Mouse (Mus musculus) limb, embryonic 10.5 days (tissue): Measurements from ENCODE around the gene Col11a2. TPM values are rescaled to one million over a fixed set of nuclear protein-coding genes. Genes with fewer than 3 reads are reported as not detected.
"Not testable (repeated sequence)": the region's sequence is repeated elsewhere in the genome, so short reads cannot be mapped to it uniquely, and the experiment has no call there.

Source experiments
- DNase-seq: peaks from one replicate; pipeline ENCODE4 v3.0.0-alpha.2; 2017; ENCODE audit warnings: low spot score
- H3K27ac ChIP-seq: fragments of 300-500 bp; sonication (generic); 2 replicates; pipeline ENCODE4 v1.5.1; 2016; ENCODE audit warnings: mild to moderate bottlenecking
- H3K27me3 ChIP-seq: fragments of 300-500 bp; sonication (generic); 2 replicates; pipeline ENCODE4 v1.6.1; 2016; ENCODE audit warnings: low read depth, mild to moderate bottlenecking; ENCODE audit not compliant: poor library complexity, severe bottlenecking
- H3K36me3 ChIP-seq: fragments of 300-500 bp; sonication (generic); 2 replicates; pipeline ENCODE4 v1.6.1; 2016; ENCODE audit warnings: mild to moderate bottlenecking, moderate library complexity
- H3K4me1 ChIP-seq: fragments of 300-500 bp; sonication (generic); 2 replicates; pipeline ENCODE4 v1.6.1; 2016
- H3K4me3 ChIP-seq: fragments of 300-500 bp; sonication (generic); 2 replicates; pipeline ENCODE4 v1.5.1; 2016; ENCODE audit warnings: mild to moderate bottlenecking, moderate library complexity
- H3K9me3 ChIP-seq: fragments of 300-500 bp; sonication (generic); replicated peaks from 2 replicates; pipeline ENCODE4 v1.6.1; 2016; ENCODE audit warnings: mild to moderate bottlenecking
- WGBS: fragments of 180-500 bp; shearing (Covaris S2); methylation state at CpG from one replicate; pipeline ENCODE4 v1.1.7; 2016; 5-methylcytosine and 5-hydroxymethylcytosine counted together
- polyA plus RNA-seq: library from polyadenylated mRNA; unstranded; fragments of >200 nt; fragmentation: Nextera tagmentation; extraction: Ambion mirVana; gene quantifications from 2 replicates; pipeline ENCODE4 v1.2.1, GENCODE M21; 2016

Col11a2 gene
- polyA plus RNA-seq: 0.43 and 2.5 TPM in 2 replicates

- H3K27me3 ChIP-seq: peaks cover 57% of the 10 kb centered on the region
- peak within 1 kb of the TSS; percentile 46 for H3K27ac ChIP-seq
- 7% methylated on average over 28 of the region's 28 CpGs for WGBS
- H3K9me3 ChIP-seq: no peaks in the 10 kb centered on the region
- DNase-seq: no peak
- H3K36me3 ChIP-seq: peaks cover 44% of the 10 kb centered on the region
- H3K4me3 ChIP-seq: peak within 1 kb of the TSS; percentile 39
- peaks cover 47% of the 10 kb centered on the region for H3K4me1 ChIP-seq
Observed at GRCm38 (mm10) chr17:34038878-34039561, at the start of gene Col11a2. TSS of gene Col11a2 (plus strand) at chr17:34039437.

GRCm38 (mm10) chr17:33991788-33992664, 47.2 kb upstream of the Col11a2 start:
- Histone ChIP-seq H3K27me3 (peaks cover 3% of the 10 kb centered on the region), H3K4me1 (no peaks in the 10 kb centered on the region), H3K4me3 (no peak overlapping the region), H3K36me3 (no peaks in the 10 kb centered on the region), H3K27ac (no peak overlapping the region), H3K9me3 (no peaks in the 10 kb centered on the region)
- DNase-seq: peak; percentile 75
- WGBS: 34% methylated on average over 10 of the region's 10 CpGs

DNA sequence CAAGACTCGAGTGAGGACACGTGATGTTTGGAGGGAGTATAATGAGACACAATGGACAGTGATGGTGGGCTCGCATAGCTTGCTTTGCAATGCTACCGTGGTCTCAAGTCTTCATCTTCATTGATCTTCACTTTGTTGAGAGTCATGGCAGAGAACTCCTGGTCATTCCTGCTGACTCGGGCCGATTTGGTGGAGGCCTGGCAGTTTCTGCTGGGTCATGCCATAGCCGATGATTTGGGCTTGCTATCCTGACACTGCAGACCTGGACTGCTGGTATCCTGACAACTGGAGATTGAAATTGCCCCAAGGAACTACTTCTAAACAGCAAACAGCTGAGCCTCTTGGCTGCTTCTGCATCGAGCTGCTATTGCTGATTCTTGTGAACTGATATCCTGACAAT, 44.3 kb upstream of the Col11a2 start:
- WGBS: 94% methylated on average over 8 of the region's 8 CpGs
- Histone ChIP-seq H3K27me3 (peaks cover 32% of the 10 kb centered on the region), H3K9me3 (no peaks in the 10 kb centered on the region), H3K36me3 (no peaks in the 10 kb centered on the region), H3K4me1 (peaks cover 9% of the 10 kb centered on the region), H3K4me3 (no peak overlapping the region), H3K27ac (no peak overlapping the region)
- DNase-seq: no peak

DNA sequence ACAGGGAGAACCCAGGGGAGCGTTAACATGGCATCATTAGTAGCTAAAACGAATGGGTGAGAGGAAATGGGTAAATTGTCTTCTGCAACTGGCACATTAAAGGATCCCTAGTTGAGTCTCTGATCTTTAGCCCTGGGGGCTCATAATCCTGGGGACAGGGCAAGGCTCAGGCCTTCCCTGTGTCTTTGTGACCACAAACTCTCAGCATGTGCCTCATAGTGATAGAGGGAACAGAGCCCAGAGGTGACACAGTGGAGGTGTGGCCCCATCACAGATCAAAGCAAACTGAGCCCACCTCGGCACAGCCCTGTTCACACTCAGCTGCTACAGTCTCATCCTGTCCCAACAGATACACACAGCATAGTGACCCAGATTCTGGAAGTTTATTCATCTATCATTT, 43.6 kb upstream of the Col11a2 start:
- DNase-seq: no peak
- H3K4me1 ChIP-seq: peaks cover 14% of the 10 kb centered on the region
- peaks cover 39% of the 10 kb centered on the region for H3K27me3 ChIP-seq
- no peak overlapping the region for H3K27ac ChIP-seq
- WGBS: 35% methylated on average over 3 of the region's 3 CpGs
- H3K36me3 ChIP-seq: no peaks in the 10 kb centered on the region
- no peak overlapping the region for H3K4me3 ChIP-seq
- H3K9me3 ChIP-seq: no peaks in the 10 kb centered on the region

DNA sequence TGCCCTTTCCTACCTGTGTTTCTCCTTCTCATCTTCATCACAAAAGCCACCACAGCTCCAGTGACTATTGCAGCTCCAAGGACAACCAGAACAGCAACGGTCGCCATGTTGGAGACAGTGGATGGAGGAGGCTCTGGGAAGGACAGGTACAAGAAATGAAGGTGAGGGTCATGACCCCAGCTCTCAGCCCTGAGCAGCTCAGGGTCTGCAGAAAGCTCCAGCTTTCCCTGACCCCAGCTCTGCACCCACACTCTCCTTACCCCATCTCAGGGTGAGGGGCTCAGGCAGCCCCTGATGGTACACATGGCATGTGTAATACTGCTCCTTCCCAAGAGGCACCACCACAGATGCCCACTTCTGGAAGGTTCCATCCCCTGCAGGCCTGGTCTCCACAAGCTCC, 42.2 kb upstream of the Col11a2 start:
- DNase-seq, H3K27ac ChIP-seq, H3K36me3 ChIP-seq, H3K4me3 ChIP-seq, H3K9me3 ChIP-seq: not testable (repeated sequence)
- WGBS: 90% methylated on average over 2 of the region's 2 CpGs
- Histone ChIP-seq H3K27me3 (peaks cover 53% of the 10 kb centered on the region), H3K4me1 (peaks cover 14% of the 10 kb centered on the region)

DNA sequence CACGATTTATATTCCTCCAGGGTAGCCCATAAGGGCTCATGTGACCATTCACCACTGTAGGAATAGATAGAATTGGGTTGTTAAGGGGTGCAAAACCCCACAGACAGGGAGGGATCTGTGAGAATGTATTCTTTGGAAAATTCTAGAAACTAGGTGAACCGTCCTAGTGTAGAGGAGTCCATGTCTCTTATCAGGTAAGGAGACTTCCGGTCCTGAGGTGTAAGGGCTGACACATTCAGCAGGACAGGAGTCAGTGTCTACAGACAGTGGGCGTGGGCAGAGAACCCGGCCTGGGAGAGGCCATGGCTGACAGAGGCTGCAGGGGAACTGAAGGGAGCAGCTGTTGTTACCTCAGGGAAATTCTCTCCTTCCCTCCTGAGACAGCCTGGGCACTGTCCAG, 40.5 kb upstream of the Col11a2 start:
- not testable (repeated sequence) for H3K9me3 ChIP-seq, DNase-seq, H3K27ac ChIP-seq, H3K4me3 ChIP-seq, H3K36me3 ChIP-seq
- Histone ChIP-seq H3K27me3 (peaks cover 63% of the 10 kb centered on the region), H3K4me1 (peaks cover 14% of the 10 kb centered on the region)
- WGBS: 61% methylated on average over 5 of the region's 5 CpGs

GRCm38 (mm10) chr17:33999341-34000149, 39.7 kb upstream of the Col11a2 start:
- WGBS: 3% methylated on average over 87 of the region's 87 CpGs
- peak; percentile 58 for DNase-seq
- H3K9me3 ChIP-seq: no peaks in the 10 kb centered on the region
- peaks cover 63% of the 10 kb centered on the region for H3K27me3 ChIP-seq
- peak overlapping the region; percentile 60 for H3K4me3 ChIP-seq
- H3K27ac ChIP-seq: 0 out of 2 replicates have a peak overlapping the region, but pooled peaks have one; percentile 16
- peaks cover 14% of the 10 kb centered on the region for H3K4me1 ChIP-seq
- H3K36me3 ChIP-seq: no peaks in the 10 kb centered on the region

GRCm38 (mm10) chr17:34000150-34000537, 39.1 kb upstream of the Col11a2 start, which contains the start of gene H2-K1:
TSS of gene H2-K1 (minus strand) at chr17:34000347.
- H3K27ac ChIP-seq: 0 out of 2 replicates have a peak within 1 kb of the TSS, but pooled peaks have one; percentile 16
- peak within 1 kb of the TSS; percentile 60 for H3K4me3 ChIP-seq
- H3K9me3 ChIP-seq: no peaks in the 10 kb centered on the region
- H3K27me3 ChIP-seq: peaks cover 63% of the 10 kb centered on the region
- peaks cover 14% of the 10 kb centered on the region for H3K4me1 ChIP-seq
- DNase-seq: peak; percentile 68
- under 1% methylated on average over 28 of the region's 30 CpGs for WGBS
- no peaks in the 10 kb centered on the region for H3K36me3 ChIP-seq

DNA sequence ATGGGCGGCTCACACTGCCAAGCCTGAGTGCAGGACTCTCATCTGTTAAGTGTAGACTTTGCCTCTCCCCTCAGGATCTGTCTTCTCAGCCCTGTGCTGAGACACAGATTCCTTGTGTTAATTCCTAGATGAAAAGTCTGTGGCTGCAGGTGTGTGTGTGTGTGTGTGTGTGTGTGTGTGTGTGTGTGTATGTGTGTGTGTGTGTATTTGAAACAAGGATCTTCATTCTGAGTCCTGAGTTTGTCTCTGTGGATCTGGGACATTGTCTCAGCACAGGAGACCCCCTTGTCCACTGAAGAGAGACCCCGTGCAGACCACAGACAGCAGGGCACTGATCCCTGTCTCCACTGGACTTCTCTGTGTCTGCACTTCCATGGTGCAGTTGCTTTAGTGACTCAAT, 38.4 kb upstream of the Col11a2 start:
- not testable (repeated sequence) for H3K36me3 ChIP-seq, H3K4me3 ChIP-seq, H3K27ac ChIP-seq, H3K9me3 ChIP-seq, DNase-seq
- H3K4me1 ChIP-seq: peaks cover 14% of the 10 kb centered on the region
- H3K27me3 ChIP-seq: peaks cover 63% of the 10 kb centered on the region
- 74% methylated on average over 2 of the region's 2 CpGs for WGBS

GRCm38 (mm10) chr17:34003426-34003825, 35.8 kb upstream of the Col11a2 start:
- Histone ChIP-seq H3K27ac (no peak overlapping the region), H3K4me3 (no peak overlapping the region), H3K27me3 (peaks cover 46% of the 10 kb centered on the region), H3K36me3 (no peaks in the 10 kb centered on the region), H3K9me3 (no peaks in the 10 kb centered on the region), H3K4me1 (peaks cover 14% of the 10 kb centered on the region)
- DNase-seq: peak; percentile 71
- WGBS: 6% methylated on average over 5 of the region's 5 CpGs

- 47% methylated on average over 2 of the region's 2 CpGs for WGBS
- Histone ChIP-seq H3K36me3 (no peaks in the 10 kb centered on the region), H3K4me3 (no peak overlapping the region), H3K9me3 (no peaks in the 10 kb centered on the region), H3K27me3 (peaks cover 15% of the 10 kb centered on the region), H3K27ac (no peak overlapping the region), H3K4me1 (no peaks in the 10 kb centered on the region)
- no peak for DNase-seq
Observed at GRCm38 (mm10) chr17:34006570-34006969, 32.7 kb upstream of the Col11a2 start.

GRCm38 (mm10) chr17:34010156-34010555, 29.1 kb upstream of the Col11a2 start:
- Histone ChIP-seq H3K27ac (no peak overlapping the region), H3K27me3 (no peaks in the 10 kb centered on the region), H3K4me1 (no peaks in the 10 kb centered on the region), H3K9me3 (no peaks in the 10 kb centered on the region), H3K36me3 (no peaks in the 10 kb centered on the region), H3K4me3 (no peak overlapping the region)
- no peak for DNase-seq
- WGBS: 77% methylated on average over 5 of the region's 5 CpGs
